ENCODE assay signal across 8 mouse cellular contexts in genomic region chr17:32118484-32118883, GRCm38 (mm10). TPM values are rescaled to one million over a fixed set of nuclear protein-coding genes. Genes with fewer than 3 reads are reported as not detected.
DNase-seq lines count a peak whose midpoint lies in the region; ATAC-seq and TF ChIP-seq lines count a peak whose summit lies in the region.

No protein-coding gene starts in this region.

- H3K9me3 ChIP-seq in kidney, postnatal 0 days (replicated peaks; ENCODE audit: low read length) = no peaks in the 10 kb centered on the region
- no peaks in the 10 kb centered on the region for H3K9me3 ChIP-seq in forebrain, embryonic 13.5 days (replicated peaks)
- no peaks in the 10 kb centered on the region for H3K9me3 ChIP-seq in limb, embryonic 12.5 days

- H3K4me1 ChIP-seq in kidney, postnatal 0 days (replicated peaks; ENCODE audit: insufficient read depth, low read length) = peaks cover 24% of the 10 kb centered on the region
- H3K4me1 ChIP-seq in forebrain, embryonic 13.5 days = peaks cover 30% of the 10 kb centered on the region
- H3K4me1 ChIP-seq in limb, embryonic 12.5 days (replicated peaks) = peaks cover 35% of the 10 kb centered on the region

- no peak for DNase-seq in kidney, postnatal 0 days (ENCODE audit: low spot score)
- no peak for DNase-seq in kidney, adult 18-20 months
- peak; percentile 56 for DNase-seq in retina, embryonic 14.5 days (ENCODE audit: low spot score)
- DNase-seq in right cerebral cortex, postnatal 10 days (ENCODE audit: low spot score in 2 of 2) = no peak

- TF ChIP-seq CTCF in kidney, postnatal 0 days (IDR thresholded peaks at IDR 0.05; ENCODE audit: low read depth) = peak; percentile 53

- ATAC-seq in kidney, postnatal 0 days (replicated peaks; ENCODE audit: low FRiP score, low read depth) = no peak
- ATAC-seq in forebrain, embryonic 13.5 days = peak; percentile 28; the same call in 1 of the 2 replicates
- ATAC-seq in limb, embryonic 12.5 days (ENCODE audit: insufficient number of reproducible peaks, insufficient read depth, low FRiP score, low TSS enrichment, low read depth) = peak; percentile 12; the same call in 1 of the 2 replicates
- no peak for ATAC-seq in megakaryocyte progenitor cell, adult 5-6 weeks (replicated peaks; ENCODE audit: poor library complexity)
- no peak for ATAC-seq in cerebellum, adult (ENCODE audit: insufficient number of reproducible peaks, low FRiP score, low TSS enrichment)

- 16% methylated on average over 3 of the region's 3 CpGs for WGBS in kidney, postnatal 0 days
- WGBS in forebrain, embryonic 13.5 days = 17% methylated on average over 3 of the region's 3 CpGs
- 21% methylated on average over 3 of the region's 3 CpGs for WGBS in limb, embryonic 12.5 days

- peak overlapping the region; percentile 41 for H3K4me2 ChIP-seq in kidney, postnatal 0 days (ENCODE audit: low read length)
- peak overlapping the region; percentile 46 for H3K4me2 ChIP-seq in forebrain, embryonic 13.5 days
- peak overlapping the region; percentile 54 for H3K4me2 ChIP-seq in limb, embryonic 12.5 days

- H3K9ac ChIP-seq in kidney, postnatal 0 days (ENCODE audit: low read depth, low read length) = no peak overlapping the region
- H3K9ac ChIP-seq in forebrain, embryonic 13.5 days = no peak overlapping the region
- H3K9ac ChIP-seq in limb, embryonic 12.5 days (replicated peaks) = peak overlapping the region; percentile 23; the same call in 1 of the 2 replicates

- H3K27me3 ChIP-seq in kidney, postnatal 0 days (ENCODE audit: insufficient read depth, low read length) = no peaks in the 10 kb centered on the region
- peaks cover 23% of the 10 kb centered on the region for H3K27me3 ChIP-seq in forebrain, embryonic 13.5 days
- H3K27me3 ChIP-seq in limb, embryonic 12.5 days = peaks cover 18% of the 10 kb centered on the region

- H3K27ac ChIP-seq in kidney, postnatal 0 days = no peak overlapping the region
- H3K27ac ChIP-seq in forebrain, embryonic 13.5 days = no peak overlapping the region
- H3K27ac ChIP-seq in limb, embryonic 12.5 days = peak overlapping the region; percentile 45; the same call in 1 of the 2 replicates

- H3K4me3 ChIP-seq in kidney, postnatal 0 days (replicated peaks; ENCODE audit: low read depth, low read length) = no peak overlapping the region
- H3K4me3 ChIP-seq in forebrain, embryonic 13.5 days = no peak overlapping the region
- peak overlapping the region; percentile 18; the same call in 1 of the 2 replicates for H3K4me3 ChIP-seq in limb, embryonic 12.5 days (replicated peaks)

- H3K36me3 ChIP-seq in kidney, postnatal 0 days (ENCODE audit: insufficient read depth, low read length) = peaks cover 9% of the 10 kb centered on the region; the same call in 1 of the 2 replicates
- H3K36me3 ChIP-seq in forebrain, embryonic 13.5 days (ENCODE audit: poor library complexity, severe bottlenecking) = peaks cover 15% of the 10 kb centered on the region
- peaks cover 36% of the 10 kb centered on the region for H3K36me3 ChIP-seq in limb, embryonic 12.5 days

RNA-seq across cellular contexts. Expression of gene Notch3, which starts 48.2 kb away (rescaled TPM):
- 7.2 and 7.4 TPM in 2 replicates for polyA plus RNA-seq in kidney, postnatal 0 days (2015; fragmentation: Nextera tagmentation; extraction: Ambion mirVana)
- polyA plus RNA-seq in forebrain, embryonic 13.5 days (2015; fragmentation: Nextera tagmentation; extraction: Ambion mirVana) = 7.7 and 9.7 TPM in 2 replicates
- 21.5 and 24.2 TPM in 2 replicates for polyA plus RNA-seq in limb, embryonic 12.5 days (2016; fragmentation: Nextera tagmentation; extraction: Ambion mirVana)
- 0.02 TPM in 1 of 2 replicates, not detected in the other for total RNA-seq in megakaryocyte progenitor cell, adult 5-6 weeks (2015)
- not detected in 2 replicates for total RNA-seq in megakaryocyte progenitor cell, adult 5-6 weeks (2017)

Comparison
In these comparisons a context has a peak if more than half of its experiments do, and no peak if none do; other contexts are left out.
1. ATAC-seq: peak in forebrain, embryonic 13.5 days (single experiment) and limb, embryonic 12.5 days (single experiment); none in kidney, postnatal 0 days (single experiment), megakaryocyte progenitor cell, adult 5-6 weeks (single experiment) and cerebellum, adult (single experiment).
2. Peak in every context shown above with its lines, with median percentiles within 50 percentile points of each other: H3K4me2 ChIP-seq.